Mouse (Mus musculus) small intestine, adult 10 weeks (tissue): ENCODE data around the gene Cep350. TPM values are rescaled to one million over a fixed set of nuclear protein-coding genes. Genes with fewer than 3 reads are reported as not detected.

Source experiments
- polyA plus RNA-seq: library from polyadenylated mRNA; stranded (reverse); fragments of 350-450 nt; fragmentation: Illumina TruSeq; extraction: RNeasy Lipid Tissue Mini Kit (QIAGEN cat#74804); gene quantifications from one replicate; pipeline ENCODE4 v1.2.3, GENCODE M21; 2014; ENCODE audit warnings: low replicate concordance

Cep350 gene
- 43.2 TPM for polyA plus RNA-seq

DNA sequence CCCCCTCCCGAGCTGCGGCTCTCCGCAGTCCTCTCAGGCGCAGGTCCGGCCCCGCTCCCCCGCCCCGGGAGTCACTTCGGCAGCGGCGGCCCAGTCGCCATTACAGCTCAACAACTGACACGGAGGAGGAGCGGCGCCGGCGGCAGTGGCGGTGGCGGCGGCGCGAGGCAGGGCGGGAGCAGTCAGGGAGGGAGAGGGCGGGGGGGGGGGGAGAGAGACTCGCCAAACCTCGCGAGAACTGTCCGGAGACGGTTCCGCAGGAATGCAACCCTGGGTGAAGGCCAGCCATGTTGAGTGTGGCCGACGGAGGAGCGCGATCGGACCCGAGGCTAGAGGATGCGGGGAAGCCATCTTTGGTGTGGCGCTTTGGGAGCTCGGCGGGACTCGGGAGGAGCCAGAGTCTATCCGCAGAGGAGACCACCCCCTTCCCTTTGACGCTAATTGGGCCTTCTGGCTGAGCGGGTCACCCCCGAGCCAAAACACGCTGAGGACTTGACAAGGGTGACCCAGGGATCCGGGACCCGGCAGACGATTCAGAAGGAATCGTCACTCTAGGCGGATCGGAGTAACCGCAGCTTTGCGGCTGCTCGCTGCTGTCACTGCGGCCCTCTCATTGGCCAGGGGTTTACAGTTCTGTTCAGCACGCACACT is at the start of gene Cep350:
Cep350 (minus strand) TSS at position 188 of the 651 bp plus-strand sequence.

DNA sequence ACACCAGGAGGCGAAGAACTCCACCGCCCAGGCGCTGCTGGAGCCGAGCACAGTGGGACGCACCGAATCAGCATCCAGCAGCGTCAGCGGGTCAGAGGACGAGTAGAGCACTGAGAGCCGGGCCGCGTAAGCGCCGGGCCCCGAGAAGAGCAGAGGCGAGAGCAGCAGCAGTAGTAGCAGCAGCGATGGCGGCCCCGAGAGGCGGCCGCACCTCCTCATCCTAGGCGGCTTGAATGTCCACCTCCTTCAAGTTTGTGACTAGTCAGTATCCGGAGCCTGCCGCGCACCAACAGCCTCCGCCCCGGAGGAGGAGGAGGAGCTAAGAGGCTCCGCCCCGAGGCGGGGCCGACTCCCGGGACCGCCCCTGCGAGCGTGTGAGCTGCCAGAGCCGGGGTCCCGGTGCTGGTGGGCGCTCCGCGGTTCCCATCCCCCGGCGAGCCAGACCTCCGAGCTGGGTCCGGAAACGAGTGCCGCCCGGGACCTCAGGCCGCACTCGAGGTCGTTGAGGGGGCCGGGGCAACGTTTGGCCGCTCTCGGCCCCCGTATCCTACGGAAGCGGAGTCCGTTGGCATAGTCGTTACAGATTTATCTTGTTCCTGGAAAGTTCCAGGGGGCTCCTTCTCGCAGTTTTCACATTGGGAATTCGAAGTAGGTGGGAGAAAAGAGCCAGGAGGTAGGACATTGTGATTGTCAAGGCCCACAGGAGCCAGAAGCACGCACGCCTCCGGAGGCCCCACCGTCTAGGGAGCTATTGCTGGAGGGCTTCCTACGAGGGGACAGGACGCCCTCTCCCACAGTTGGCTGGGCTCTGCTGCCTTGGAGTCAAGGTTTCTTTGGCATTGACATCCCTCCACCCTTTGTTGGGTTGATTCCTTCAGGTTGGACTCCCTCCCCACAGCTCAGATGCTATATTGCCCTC is 160.2 kb downstream of the Cep350 start, which contains the start of gene Qsox1:
Qsox1 (minus strand) TSS at position 309 of the 919 bp plus-strand sequence.

Other genes starting within 250 kb of the Cep350 start
- not detected for gene Lhx4, start 221.6 kb downstream of the Cep350 start, polyA plus RNA-seq
- 0.33 TPM for gene Qsox1, start 160.4 kb downstream of the Cep350 start, polyA plus RNA-seq
- 476 TPM for gene Tor1aip2, start 62.1 kb upstream of the Cep350 start, polyA plus RNA-seq
- 43.0 TPM for gene Tor1aip1, start 63.2 kb upstream of the Cep350 start, polyA plus RNA-seq
- not detected for gene Fam163a, start 231.8 kb upstream of the Cep350 start, polyA plus RNA-seq